Mouse (Mus musculus) olfactory bulb, adult 2 months (tissue): ENCODE measurements around the gene Mgrn1.

Source experiments
- CTCF ChIP-seq: fragments of 200-500 bp; IDR thresholded peaks from 2 replicates; pipeline ENCODE4 v1.5.1; 2012; ENCODE audit warnings: low read depth, mild to moderate bottlenecking, low read length, moderate library complexity; ENCODE audit not compliant: insufficient read depth
- POLR2A ChIP-seq: fragments of 200-500 bp; IDR thresholded peaks from 2 replicates; pipeline ENCODE4 v1.6.1; 2012; ENCODE audit warnings: mild to moderate bottlenecking, low read depth, low read length, moderate library complexity; ENCODE audit not compliant: insufficient read depth

- no peak for TF ChIP-seq POLR2A
- TF ChIP-seq CTCF: no peak
These were observed 19.5 kb downstream of the Mgrn1 start for GRCm38 (mm10) chr16:4905591-4905990.
